Mouse (Mus musculus): ENCODE measurements around the gene Slc22a4.
A peak's percentile ranks its signal among the peaks of the same experiment; 100 is the strongest.
"Not testable (repeated sequence)": the region's sequence is repeated elsewhere in the genome, so short reads cannot be mapped to it uniquely, and the experiment has no call there.

The Slc22a4 gene

DNA sequence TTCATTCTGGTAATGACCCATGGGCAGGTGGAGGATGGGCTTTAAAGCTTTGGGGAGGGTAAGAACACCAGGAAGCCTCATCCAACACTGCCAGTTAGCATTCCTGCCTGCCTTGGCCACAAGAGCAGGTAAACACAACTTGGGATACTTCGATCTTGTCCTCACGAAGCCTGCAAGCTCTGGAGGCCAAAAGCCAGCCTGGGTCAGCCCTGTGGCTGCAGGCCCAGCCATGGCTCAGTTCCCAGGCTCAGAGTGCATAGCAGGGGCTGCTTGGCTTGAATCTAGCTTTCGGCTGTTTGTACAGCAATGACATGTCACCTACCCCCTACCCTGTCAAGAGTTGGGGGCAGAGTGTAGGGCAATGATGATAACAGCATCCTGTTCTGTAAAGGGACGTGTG is 21.0 kb downstream of the Slc22a4 start:
- DNase-seq (ENCODE audit: low read depth, low spot score): no peak

DNA sequence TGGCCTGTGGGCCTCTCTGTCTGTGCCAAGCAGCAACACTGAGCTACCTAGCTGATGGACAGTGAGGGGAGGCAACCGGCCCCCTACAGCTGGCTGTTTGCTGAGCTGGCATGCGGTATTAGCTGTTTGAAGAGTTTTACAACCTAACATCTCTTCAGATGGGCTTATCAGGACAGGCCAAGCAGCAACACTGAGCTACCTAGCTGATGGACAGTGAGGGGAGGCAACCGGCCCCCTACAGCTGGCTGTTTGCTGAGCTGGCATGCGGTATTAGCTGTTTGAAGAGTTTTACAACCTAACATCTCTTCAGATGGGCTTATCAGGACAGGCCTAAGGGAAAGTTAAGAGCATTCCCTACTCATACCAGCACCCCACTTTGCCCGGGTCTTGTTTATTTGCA is 21.5 kb downstream of the Slc22a4 start:
- not testable (repeated sequence) for DNase-seq (ENCODE audit: low read depth, low spot score)

- DNase-seq (ENCODE audit: low read depth, low spot score): no peak
Measured at GRCm38 (mm10) chr11:54004734-54005133, 23.2 kb downstream of the Slc22a4 start.

GRCm38 (mm10) chr11:54004221-54004620 is 23.7 kb downstream of the Slc22a4 start:
- DNase-seq (ENCODE audit: low read depth, low spot score): no peak

DNA sequence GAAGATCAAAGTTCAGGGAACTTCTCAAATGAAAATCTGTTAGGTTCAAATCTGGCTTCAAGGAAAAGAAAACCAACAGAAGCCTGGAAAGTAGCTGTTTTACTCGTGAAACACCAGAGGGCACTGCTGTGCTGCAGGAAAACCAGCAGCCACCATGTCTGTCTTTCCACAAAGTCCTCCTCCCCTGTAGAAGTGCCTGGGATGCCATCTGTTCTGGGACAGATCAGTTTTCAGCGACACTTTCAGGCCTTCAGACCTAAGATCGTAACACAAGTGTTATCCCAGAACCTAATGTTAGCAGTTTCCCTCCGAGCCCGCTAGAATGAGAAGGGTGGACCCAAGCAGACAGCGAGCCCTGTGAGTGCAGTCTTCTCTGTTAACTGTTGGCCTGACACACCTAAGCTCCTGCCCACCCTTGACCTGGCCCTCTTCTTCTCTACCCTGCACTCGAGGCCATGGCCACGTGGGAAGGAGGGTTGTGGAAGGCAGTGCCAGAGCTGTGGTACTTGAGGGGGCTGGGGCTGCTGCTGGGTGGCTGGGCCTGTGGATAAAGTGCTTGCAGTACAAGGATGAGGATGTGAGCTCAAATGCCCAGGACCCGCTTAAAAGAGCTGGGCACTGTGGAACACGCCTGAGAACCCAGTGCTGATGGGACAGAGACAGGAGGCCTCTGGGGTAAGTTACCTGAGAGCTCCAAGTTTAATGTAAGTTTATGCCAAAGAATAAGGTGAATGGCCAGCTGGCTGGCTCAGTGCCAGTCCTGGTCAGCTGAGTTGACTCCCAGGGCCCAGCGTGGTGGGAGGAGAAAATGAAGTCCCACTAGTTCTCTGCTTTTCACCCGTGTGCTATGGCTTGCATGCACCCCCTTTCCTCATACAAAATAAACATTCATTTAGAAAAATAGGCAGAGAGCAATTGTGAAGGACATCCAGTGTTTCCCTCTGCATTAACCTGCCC is 24.9 kb downstream of the Slc22a4 start:
- peak; percentile 60 for DNase-seq (ENCODE audit: low read depth, low spot score)

DNA sequence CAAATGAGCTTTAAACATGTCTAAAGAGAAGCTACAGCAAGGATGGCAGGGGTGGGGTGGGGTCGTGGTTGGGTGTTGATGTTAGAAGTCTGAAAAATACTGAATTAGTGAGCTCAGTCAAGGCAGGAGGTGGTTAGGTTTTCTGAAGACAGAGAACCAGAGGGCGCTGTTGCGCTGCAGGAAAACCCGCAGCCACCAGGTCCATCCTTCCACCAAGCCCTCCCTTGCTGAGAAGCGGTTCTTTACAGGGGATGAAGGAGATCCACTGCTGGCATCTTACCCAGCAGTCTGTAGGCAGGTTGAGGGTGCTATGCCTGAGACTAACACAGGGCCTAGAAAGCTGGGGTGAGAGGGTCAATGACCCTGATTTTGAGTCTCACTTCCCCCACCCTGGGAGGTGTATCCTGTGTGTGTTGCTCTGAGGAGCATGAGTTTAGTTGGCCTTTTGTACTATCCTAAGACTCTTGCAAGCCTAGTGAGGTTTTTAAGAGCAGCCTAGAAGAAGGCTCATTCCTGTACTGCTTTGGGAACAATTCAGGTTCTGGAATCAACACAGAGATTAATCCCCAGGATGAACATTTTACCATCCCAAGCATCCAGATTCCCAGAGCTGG is 25.6 kb downstream of the Slc22a4 start:
- peak; percentile 31 for DNase-seq (ENCODE audit: low read depth, low spot score)

DNA sequence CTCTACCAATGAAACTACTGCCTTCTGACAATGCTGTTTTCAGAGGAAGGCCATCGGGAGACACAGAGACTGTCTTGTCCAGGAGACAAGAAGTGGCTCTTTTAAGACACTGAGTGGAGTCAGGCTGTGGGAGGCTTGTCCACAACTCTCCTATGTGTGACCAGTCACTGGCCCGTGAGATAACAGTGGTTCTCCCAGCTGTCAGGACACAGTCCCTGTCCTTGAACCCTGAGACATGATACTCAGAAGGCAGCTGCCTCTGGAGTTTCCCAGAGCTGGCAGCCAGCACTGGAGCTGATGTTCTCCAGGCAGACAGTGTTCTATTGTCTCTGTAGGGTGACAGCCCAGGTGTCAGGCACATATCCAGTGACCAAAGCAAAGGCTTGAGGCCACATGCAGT is 30.2 kb downstream of the Slc22a4 start:
- DNase-seq (ENCODE audit: low read depth, low spot score): no peak

GRCm38 (mm10) chr11:53992264-53992663 is 35.6 kb downstream of the Slc22a4 start:
- DNase-seq (ENCODE audit: low read depth, low spot score): no peak

DNA sequence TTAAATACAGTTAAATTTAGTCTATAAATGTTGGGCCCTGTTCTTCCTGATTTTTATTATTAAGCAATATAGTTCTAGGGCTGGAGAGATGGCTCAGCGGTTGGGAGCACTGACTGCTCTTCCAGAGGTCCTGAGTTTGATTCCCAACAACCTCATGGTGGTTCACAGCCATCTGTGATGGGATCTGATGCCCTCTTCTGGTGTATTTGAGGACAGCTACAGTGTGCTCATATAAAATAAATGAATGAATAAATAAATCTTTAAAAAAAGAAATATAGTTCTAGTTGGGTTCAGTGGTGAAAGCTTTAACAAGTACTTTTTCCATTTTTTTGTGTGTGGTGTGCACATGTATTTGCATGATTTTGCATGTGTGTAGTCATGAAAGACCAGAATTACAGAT is 38.7 kb downstream of the Slc22a4 start:
- DNase-seq (ENCODE audit: low read depth, low spot score): no peak

DNA sequence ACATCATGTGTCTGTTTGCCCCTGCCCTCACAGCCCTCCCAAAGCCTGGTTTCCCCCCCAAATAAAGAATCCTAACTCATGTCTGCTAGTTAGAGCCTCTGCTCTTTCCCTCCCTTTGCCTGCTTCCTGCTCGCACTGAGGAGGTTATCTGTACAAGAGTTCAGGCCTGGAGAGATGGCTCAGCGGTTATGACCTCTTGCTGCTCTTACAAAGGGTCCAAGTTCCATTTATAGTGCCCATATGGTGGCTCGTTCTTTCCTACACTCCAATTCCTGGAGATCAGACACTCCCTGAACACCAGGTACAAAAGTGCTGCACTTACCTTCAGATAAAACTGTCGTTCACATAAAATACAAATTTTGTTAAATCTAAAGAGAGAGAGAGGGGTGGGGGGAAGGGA is 39.8 kb downstream of the Slc22a4 start:
- no peak for DNase-seq (ENCODE audit: low read depth, low spot score)

DNA sequence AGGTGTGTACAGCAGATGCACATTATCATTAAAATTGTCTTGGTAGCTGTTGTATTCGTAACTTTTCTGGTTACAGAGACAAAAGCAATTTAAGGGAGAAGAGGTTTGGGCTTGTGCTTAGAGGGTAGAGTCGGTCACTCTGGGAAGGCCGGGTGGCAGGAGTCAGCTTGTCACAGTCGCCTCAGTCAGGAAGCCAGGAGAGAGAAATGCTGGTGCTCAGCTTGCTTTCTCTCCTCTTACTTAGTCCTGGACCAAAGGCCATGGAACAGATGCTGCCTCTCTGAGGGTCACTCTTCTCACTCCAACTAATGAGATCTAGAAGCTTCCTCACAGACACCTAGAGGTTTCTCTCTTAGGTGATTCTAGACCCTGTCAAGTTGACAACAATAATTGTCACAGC is 46.5 kb downstream of the Slc22a4 start:
- DNase-seq (ENCODE audit: low read depth, low spot score): no peak

- DNase-seq (ENCODE audit: low read depth, low spot score): peak; percentile 60
Measured at GRCm38 (mm10) chr11:53979788-53980621, 47.9 kb downstream of the Slc22a4 start, which contains the start of gene Slc22a21. Gene Slc22a21, minus strand, starts transcription at chr11:53980332.

DNA sequence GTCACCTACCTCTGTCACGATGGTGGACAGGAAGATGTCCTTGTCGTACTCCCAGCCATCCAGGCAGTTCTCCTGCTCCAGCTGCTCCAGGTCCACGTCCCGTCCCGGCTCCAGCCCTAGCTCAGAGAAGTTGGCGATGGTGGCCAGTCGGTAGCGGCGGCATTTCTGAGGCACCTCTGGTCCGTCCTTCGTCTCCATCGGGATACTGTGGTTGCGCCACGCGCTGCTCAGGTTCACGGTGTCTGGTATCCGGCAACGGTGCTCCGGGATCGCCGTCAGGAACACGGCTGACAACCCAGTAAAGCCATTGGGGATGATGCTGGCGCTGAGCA is 48.5 kb downstream of the Slc22a4 start:
- DNase-seq (ENCODE audit: low read depth, low spot score): not testable (repeated sequence)

DNA sequence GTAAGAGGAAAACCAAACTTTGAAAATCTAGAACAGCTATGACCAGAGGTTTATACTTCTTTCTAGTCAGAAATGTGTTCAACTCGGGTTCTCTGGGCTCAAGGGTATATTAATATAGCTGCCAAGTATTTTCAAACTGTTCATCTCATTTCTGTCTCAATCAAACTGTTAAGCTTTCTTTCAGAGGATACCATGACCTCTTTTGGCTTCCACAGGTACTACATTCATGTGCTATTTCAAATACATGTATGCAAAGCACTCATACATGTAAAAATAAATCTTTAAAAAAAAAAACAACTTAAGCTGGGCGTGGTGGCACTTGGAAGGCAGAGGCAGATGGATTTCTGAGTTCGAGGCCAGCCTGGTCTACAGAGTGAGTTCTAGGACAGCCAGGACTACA is 50.2 kb downstream of the Slc22a4 start:
- no peak for DNase-seq (ENCODE audit: low read depth, low spot score)

GRCm38 (mm10) chr11:53975559-53975958 is 52.3 kb downstream of the Slc22a4 start:
- DNase-seq (ENCODE audit: low read depth, low spot score): no peak

- no peak for DNase-seq (ENCODE audit: low read depth, low spot score)
Measured at GRCm38 (mm10) chr11:53958984-53959383, 68.9 kb downstream of the Slc22a4 start.

- not testable (repeated sequence) for DNase-seq (ENCODE audit: low read depth, low spot score)
Measured at GRCm38 (mm10) chr11:53958176-53958575, 69.7 kb downstream of the Slc22a4 start.

DNA sequence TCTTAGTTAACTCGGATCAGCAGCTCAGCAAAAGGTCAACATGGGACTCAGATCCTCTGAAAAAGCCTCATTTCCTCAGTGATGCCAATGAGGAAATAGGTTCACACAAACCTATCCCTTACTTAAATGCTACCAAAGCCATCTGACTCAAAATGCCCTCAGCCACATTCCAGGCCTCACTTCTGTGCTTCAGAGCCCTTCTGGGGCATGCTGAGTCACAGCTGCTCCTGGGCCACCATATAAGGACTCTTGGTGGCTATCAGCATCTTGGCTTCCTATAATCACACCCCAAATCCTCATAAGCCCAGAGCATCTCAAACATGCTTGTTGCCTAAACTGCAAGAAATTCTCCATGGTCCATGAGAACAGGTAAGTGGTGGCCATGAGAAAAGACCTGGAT is 71.3 kb downstream of the Slc22a4 start:
- DNase-seq (ENCODE audit: low read depth, low spot score): no peak

- no peak for DNase-seq (ENCODE audit: low read depth, low spot score)
Measured at GRCm38 (mm10) chr11:53954653-53955052, 73.2 kb downstream of the Slc22a4 start.

GRCm38 (mm10) chr11:53950133-53950532 is 77.8 kb downstream of the Slc22a4 start:
- DNase-seq (ENCODE audit: low read depth, low spot score): not testable (repeated sequence)

Measured in retina, postnatal 7 days (tissue).